Mouse (Mus musculus) megakaryocyte, embryonic 14.5 days (primary cell): ENCODE measurements around the gene Gm11555.
"Not testable (repeated sequence)": the region's sequence is repeated elsewhere in the genome, so short reads cannot be mapped to it uniquely, and the experiment has no call there.

Experiments
- FLI1 ChIP-seq: IDR thresholded peaks from 2 replicates; pipeline ENCODE4 v1.6.1; 2012; ENCODE audit warnings: low read length, inconsistent platforms, mixed read lengths
- GATA1 ChIP-seq: IDR thresholded peaks from 3 replicates; pipeline ENCODE4 v1.6.1; 2012; ENCODE audit warnings: mixed read lengths, low read length, inconsistent platforms, borderline replicate concordance

DNA sequence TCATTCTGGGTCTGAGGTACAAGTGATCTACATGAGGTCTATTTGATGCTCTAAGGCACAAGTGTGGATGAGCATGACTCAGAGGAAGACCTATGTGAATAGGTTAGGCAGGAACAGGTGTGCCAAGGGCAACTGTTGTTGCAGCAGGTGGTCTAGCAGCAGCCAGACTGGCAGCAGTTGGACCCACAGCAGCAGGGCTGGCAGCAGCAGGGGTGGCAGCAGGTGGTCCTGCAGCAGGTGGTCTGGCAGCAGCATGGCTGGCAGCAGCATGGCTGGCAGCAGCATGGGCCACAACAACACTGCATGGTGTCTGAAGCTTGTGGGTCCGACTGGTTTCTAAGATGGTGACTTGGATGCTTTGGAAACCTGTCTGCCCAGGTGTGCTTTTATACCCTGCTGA, 35.2 kb upstream of the Gm11555 start:
- TF ChIP-seq GATA1, FLI1: not testable (repeated sequence)
